Mouse (Mus musculus): ENCODE results near the gene Eif2s1.

Eif2s1 gene

GRCm38 (mm10) chr12:78861496-78862253 lies at the start of gene Eif2s1, which contains the start of gene Atp6v1d:
Gene Eif2s1, plus strand, starts transcription at chr12:78861819.
Gene Atp6v1d, minus strand, starts transcription at chr12:78861638.
- peak; percentile 99 for DNase-seq

- DNase-seq = peak; percentile 10 to 22
Measured at GRCm38 (mm10) chr12:78814437-78814836, 47.2 kb upstream of the Eif2s1 start.

- no peak for DNase-seq
Measured at GRCm38 (mm10) chr12:78834496-78834895, 27.1 kb upstream of the Eif2s1 start.

DNA sequence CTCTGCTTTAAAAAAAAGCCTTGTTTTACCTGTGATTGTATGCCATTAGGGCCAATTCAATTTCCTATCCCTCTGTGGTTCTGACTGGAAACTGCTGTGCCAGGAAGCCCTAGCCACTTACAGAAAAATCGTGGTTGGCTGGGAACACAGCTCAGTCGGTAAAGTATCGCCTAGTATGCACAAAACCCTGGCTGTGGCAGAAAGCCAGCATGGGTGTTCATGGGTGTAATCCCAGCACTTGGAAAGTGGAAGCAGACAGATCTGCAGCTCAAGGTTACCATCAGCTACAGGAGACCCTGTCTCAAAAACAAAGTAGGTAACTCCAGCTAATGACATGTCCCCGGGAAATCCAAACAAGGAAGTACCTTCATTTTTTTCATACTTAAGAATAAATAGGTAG lies 21.7 kb upstream of the Eif2s1 start:
- peak; percentile 18 to 33 for DNase-seq

DNA sequence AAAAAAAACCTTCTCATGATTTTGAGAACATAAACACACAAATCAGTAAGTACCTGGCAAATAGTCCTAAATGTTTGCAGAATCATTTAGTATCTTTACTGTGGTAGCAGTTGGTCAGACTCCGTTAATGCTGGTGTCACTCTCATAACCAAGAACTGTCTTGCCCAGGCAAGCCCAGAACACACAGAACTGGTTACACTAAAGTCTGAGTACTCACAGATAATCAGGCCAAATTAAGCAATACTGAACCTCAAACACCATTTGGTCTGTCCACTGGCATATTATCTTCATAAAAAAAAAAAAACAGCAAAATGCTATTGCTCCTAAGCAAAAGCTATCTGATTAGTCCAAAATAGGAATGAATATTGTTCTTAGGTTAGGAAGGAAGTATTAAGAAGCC lies 19.2 kb upstream of the Eif2s1 start:
- no peak for DNase-seq

DNA sequence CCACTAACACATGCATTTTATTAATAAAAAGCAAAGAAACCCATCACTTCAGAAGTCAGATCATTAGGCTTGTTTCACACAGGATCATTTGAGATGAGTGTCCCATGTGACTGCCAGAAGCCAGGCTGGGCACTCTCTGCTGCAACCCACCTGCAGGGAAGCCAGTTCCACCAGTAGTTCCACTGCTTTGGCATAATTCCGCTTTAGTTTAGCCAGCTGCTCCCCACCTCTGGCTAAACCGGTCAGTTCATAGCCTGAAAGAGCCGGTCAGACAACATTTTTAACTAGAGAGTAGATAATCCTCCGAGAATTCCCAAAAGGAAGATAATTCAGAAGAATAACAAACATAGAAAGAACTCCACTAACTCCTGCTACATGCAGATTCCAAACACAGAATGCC lies 13.4 kb upstream of the Eif2s1 start:
- DNase-seq = no peak

DNA sequence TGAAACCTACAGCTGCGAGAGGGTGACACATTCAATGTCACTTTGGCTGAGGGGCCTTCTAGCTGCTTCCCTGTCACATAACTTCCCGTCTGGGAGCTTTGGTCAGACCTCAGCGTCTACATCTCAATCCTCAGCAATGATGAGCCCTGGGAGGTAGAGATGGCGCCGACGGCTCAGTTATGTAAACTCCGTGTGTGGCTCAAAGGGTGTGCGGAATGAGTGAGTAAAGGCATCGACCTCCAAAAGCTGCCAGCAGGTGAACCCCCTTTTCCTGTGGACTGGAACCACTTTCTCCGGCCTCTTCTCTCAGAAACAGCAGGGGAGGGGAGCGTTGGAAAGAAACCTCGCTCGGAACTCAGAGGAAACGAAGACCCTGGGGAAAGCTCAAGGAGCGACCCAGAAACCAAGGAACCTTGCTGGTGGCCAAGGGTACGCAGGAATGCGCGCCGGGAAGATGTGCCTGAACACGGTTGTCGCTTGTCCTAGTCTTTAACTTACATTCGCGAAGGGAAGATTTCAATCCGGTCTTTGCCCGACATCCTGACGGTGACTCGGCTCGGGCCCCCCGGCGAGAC lies 611 bp upstream of the Eif2s1 start:
- DNase-seq = no peak

- no peak for DNase-seq
Measured at GRCm38 (mm10) chr12:78862254-78862730, 673 bp downstream of the Eif2s1 start.

GRCm38 (mm10) chr12:78865434-78865833 lies 3.8 kb downstream of the Eif2s1 start:
- DNase-seq = peak; percentile 21 to 52

DNA sequence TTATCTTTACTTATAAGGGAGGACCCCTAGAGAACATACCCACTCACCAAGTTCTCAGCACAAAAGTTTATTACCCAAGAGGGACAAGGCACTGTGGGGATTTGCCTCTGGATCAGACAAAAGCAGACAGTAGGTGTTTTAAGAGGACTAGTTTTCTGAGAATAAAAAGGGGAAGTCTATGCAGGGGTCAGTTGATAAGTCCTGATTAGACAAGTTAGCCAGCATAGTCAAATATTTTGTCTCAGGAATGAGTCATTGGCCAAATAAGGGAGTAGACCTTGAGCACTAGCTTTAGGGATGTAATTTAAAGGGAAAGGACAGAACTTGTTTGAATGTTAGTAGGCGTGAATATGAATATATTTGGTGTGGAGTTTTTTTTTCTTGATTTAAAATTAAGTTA lies 6.5 kb downstream of the Eif2s1 start:
- DNase-seq = no peak

DNA sequence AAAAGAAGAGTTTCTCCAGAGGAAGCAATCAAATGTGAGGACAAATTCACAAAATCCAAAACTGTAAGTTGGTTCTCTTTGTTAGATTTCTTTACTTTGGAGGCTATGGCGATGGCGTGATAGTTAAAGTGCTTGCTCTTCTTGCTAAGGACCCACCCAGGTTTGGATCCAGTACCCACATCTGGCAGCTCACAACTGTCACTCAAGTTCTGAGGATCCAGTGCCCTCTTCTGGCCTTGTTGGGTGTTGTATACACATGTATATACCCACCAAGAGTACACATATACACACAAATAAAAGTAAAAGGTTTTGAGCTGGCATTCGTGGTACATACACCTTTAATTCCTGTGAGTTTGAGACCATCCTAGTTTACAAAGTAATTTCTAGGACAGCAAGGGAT lies 13.0 kb downstream of the Eif2s1 start:
- DNase-seq = no peak

- no peak for DNase-seq
Measured at GRCm38 (mm10) chr12:78890062-78890461, 28.4 kb downstream of the Eif2s1 start.

DNA sequence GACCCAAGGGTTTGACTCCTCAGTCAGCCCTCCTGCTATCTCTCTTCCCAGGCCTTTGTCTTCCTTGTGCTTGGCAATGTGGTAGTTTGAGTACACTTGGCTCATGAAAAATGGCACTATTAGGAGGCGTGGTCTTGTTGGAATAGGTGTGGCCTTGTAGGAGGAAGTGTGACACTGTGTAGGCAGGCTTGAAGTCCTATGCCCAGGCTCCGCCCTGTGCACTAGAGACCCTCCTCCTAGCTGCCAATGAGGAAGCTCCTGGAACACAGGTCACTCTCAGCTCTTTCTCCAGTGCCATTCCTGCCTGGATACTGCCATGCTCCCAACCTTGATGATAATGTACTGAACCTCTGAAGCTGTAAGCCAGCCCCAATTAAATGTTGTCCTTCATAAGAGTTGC lies 29.5 kb downstream of the Eif2s1 start:
- no peak for DNase-seq

- DNase-seq = no peak
Measured at GRCm38 (mm10) chr12:78897861-78898260, 36.2 kb downstream of the Eif2s1 start.

DNA sequence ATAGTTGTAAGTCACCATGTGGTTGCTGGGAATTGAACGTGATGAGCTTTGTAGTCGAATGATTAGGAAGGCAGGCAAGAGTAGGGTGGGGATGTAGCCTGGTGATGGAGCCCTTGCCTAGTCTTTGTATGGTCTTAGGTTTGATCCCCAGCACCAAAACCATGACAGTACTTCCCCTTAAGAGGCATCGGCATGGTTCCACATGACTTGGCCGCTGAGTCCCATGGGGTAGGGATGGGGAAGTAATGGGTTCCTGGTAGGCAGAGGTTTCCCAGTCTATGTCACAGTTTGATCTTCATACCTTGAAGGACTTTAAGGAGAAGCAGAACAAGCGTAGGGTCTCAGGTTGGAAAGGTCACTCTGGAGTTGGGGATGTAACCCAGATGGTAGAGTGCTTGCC lies 39.8 kb downstream of the Eif2s1 start:
- DNase-seq = no peak

GRCm38 (mm10) chr12:78903313-78903712 lies 41.7 kb downstream of the Eif2s1 start:
- no peak for DNase-seq

GRCm38 (mm10) chr12:78904499-78904898 lies 42.9 kb downstream of the Eif2s1 start:
- no peak for DNase-seq

- DNase-seq = peak; percentile 79 to 81
Measured at GRCm38 (mm10) chr12:78906707-78907162, 45.1 kb downstream of the Eif2s1 start, which contains the start of gene Plek2. Gene Plek2, minus strand, starts transcription at chr12:78906964.

DNA sequence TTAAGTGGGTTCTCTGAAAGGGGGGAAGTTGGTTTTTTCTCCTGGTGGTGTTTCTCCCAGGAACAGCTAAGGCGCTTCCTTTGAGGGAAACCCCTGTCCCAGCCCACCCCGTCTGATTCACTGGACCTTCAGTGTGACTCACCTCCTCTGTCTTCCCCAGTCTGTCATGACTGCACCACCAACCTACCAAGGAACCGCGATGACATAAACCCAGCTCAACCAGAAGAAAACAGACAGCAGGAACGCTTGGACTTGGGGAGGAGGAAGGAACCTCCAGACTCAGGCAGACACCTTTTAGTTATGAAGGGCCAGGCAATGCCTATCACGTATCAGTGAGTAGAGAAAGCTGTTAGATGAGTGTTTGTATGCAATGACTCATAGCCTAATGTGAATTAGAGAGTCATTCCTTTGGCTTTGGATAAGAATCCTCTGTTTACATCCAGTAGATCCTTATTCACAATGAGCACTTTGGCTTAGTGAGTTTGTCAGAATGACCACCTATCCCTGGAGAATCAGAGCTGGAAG lies 46.5 kb downstream of the Eif2s1 start:
- no peak for DNase-seq

- no peak for DNase-seq
Measured at GRCm38 (mm10) chr12:78910684-78911461, 49.3 kb downstream of the Eif2s1 start.

DNA sequence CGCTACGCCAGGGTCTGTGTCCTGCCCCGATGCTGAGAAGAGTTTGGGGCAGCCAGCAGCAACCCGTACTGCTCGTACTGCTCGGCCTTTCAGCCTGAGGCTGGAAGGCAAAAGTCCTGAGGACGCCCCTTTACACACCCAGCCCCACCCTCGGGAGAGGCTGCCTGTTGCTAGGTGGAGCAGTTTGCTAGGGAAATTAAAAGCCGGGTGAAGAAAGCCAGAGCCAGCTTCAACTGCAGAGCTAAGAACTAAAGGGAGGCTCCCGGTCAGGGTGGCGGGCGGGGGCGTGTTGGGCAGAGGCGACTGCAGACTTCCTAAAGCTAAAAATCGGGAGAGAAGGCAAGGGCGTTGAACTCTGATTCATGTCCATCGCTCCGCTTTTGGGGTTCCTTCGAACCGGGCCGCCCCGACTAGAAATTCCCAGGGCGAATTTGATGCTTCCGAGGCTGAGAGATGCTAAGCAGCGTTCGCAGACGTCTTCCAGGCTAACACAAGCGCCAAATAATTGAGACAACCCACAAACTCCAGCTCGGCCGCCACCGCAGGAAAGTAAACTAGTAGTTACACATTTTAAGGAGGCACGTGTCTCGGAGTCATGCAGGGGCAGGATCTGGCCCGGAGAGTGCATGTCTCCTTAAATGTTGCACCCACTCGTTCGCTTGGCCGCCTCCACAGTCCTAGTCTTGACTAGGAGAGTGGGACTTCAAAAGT lies 50.2 kb downstream of the Eif2s1 start:
- DNase-seq = no peak

- no peak for DNase-seq
Measured at GRCm38 (mm10) chr12:78914458-78914857, 52.8 kb downstream of the Eif2s1 start.
